Mouse (Mus musculus) hindbrain, postnatal 0 days (tissue): ENCODE results near the gene Gprc5a. TPM values are rescaled to one million over a fixed set of nuclear protein-coding genes. Genes with fewer than 3 reads are reported as not detected.

Experiments used
- ATAC-seq: fragments of 200-750 bp; cut with Nextera tagmentation; 2 replicates; pipeline ENCODE4 v1.8.0; 2017; ENCODE audit warnings: mild to moderate bottlenecking, moderate TSS enrichment, moderate library complexity
- DNase-seq: peaks from one replicate; pipeline ENCODE4 v3.0.0-alpha.2; 2015; ENCODE audit warnings: low spot score
- H3K27ac ChIP-seq: fragments of 300-500 bp; sonication (generic); 2 replicates; pipeline ENCODE4 v1.5.1; 2014; ENCODE audit warnings: mild to moderate bottlenecking
- H3K27me3 ChIP-seq: fragments of 300-500 bp; sonication (generic); 2 replicates; pipeline ENCODE4 v1.6.1; 2014; ENCODE audit warnings: low read length, mixed read lengths; ENCODE audit not compliant: insufficient read depth
- H3K36me3 ChIP-seq: fragments of 300-500 bp; sonication (generic); 2 replicates; pipeline ENCODE4 v1.6.1; 2014; ENCODE audit warnings: low read length, mixed read lengths; ENCODE audit not compliant: insufficient read depth
- H3K4me1 ChIP-seq: fragments of 300-500 bp; sonication (generic); 2 replicates; pipeline ENCODE4 v1.6.1; 2014; ENCODE audit warnings: antibody characterized with exemption, low read length, mixed read lengths; ENCODE audit not compliant: insufficient read depth
- H3K4me2 ChIP-seq: fragments of 300-500 bp; sonication (generic); 2 replicates; pipeline ENCODE4 v1.6.1; 2014; ENCODE audit warnings: low read depth, mild to moderate bottlenecking, low read length, moderate library complexity, mixed read lengths
- H3K4me3 ChIP-seq: fragments of 300-500 bp; sonication (generic); 2 replicates; pipeline ENCODE4 v1.5.1; 2014; ENCODE audit warnings: low read length
- H3K9ac ChIP-seq: fragments of 300-500 bp; sonication (generic); replicated peaks from 2 replicates; pipeline ENCODE4 v1.6.1; 2014; ENCODE audit warnings: mild to moderate bottlenecking, low read length, moderate library complexity, mixed read lengths
- H3K9me3 ChIP-seq: fragments of 300-500 bp; sonication (generic); 2 replicates; pipeline ENCODE4 v1.6.1; 2016; ENCODE audit warnings: low read length, mixed read lengths
- CTCF ChIP-seq: IDR thresholded peaks from 2 replicates; pipeline ENCODE4 v1.5.1; 2016; ENCODE audit warnings: antibody characterized with exemption, control low read depth, low read depth
- WGBS: fragments of 180-500 bp; shearing (Covaris S2); extraction: QIAGEN DNeasy Blood & Tissue Kit; methylation state at CpG from one replicate; pipeline ENCODE4 v1.1.7; 2014; 5-methylcytosine and 5-hydroxymethylcytosine counted together
- polyA plus RNA-seq: library from polyadenylated mRNA; unstranded; fragments of >200 nt; fragmentation: Nextera tagmentation; extraction: Ambion mirVana; gene quantifications from 2 replicates; pipeline ENCODE4 v1.2.1, GENCODE M21; 2015
- total RNA-seq: library from RNA; depleted of rRNA; stranded (reverse); fragments of >200 nt; gene quantifications from 2 replicates; pipeline ENCODE4 v1.2.3, GENCODE M21; 2014; rRNA removed

Gene Gprc5a
- total and polyA plus RNA-seq, 2 experiments from 2014 or later = 0.30 to 0.63 TPM

DNA sequence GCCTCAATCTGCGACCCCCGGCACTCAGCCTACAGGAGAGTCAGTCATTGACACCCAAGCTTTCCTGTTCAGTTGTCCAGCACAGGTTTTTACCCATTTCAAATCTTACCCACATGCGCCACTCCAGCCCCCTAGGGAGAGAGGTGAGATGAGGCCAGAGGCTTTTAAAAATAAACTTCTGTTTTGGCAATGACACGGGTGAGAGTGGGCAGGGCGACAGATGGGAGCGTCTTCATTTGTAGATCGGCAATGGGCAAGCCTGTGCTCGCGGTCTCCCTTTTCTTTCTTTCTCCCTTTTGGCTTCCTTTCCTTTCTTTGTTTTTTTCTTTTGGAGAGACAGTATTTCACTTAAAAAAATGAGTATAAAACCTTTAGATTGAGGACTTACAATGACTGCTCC lies 68.0 kb downstream of the Gprc5a start:
- Histone ChIP-seq H3K27ac (no peak overlapping the region), H3K4me2 (no peak overlapping the region), H3K4me3 (no peak overlapping the region), H3K9ac (no peak overlapping the region), H3K4me1 (no peaks in the 10 kb centered on the region), H3K9me3 (no peaks in the 10 kb centered on the region), H3K27me3 (no peaks in the 10 kb centered on the region), H3K36me3 (no peaks in the 10 kb centered on the region)
- ATAC-seq (no peak), DNase-seq (no peak)
- WGBS = 89% methylated on average over 9 of the region's 9 CpGs
- TF ChIP-seq CTCF = no peak

Other genes starting within 250 kb of the Gprc5a start
- 2.7 and 4.4 TPM in 2 replicates for gene Crebl2, start 235.5 kb upstream of the Gprc5a start, total RNA-seq
- 2.6 and 3.6 TPM in 2 replicates for gene Crebl2, start 235.5 kb upstream of the Gprc5a start, polyA plus RNA-seq
- gene Gpr19, start 167.1 kb upstream of the Gprc5a start, total RNA-seq = 33.2 and 43.7 TPM in 2 replicates
- gene Gpr19, start 167.1 kb upstream of the Gprc5a start, polyA plus RNA-seq = 33.7 and 33.9 TPM in 2 replicates
- 33.2 and 44.7 TPM in 2 replicates for gene Cdkn1b, start 145.2 kb upstream of the Gprc5a start, total RNA-seq
- gene Cdkn1b, start 145.2 kb upstream of the Gprc5a start, polyA plus RNA-seq = 26.3 and 30.2 TPM in 2 replicates
- gene Apold1, start 83.9 kb upstream of the Gprc5a start, total RNA-seq = 6.3 and 7.0 TPM in 2 replicates
- 4.2 and 4.8 TPM in 2 replicates for gene Apold1, start 83.9 kb upstream of the Gprc5a start, polyA plus RNA-seq
- 21.7 and 40.5 TPM in 2 replicates for gene Ddx47, start 54.0 kb upstream of the Gprc5a start, total RNA-seq
- 60.5 TPM in 2 replicates for gene Ddx47, start 54.0 kb upstream of the Gprc5a start, polyA plus RNA-seq
- not detected in 2 replicates for gene Gprc5d, start 52.6 kb downstream of the Gprc5a start, total RNA-seq
- not detected in 2 replicates for gene Gprc5d, start 52.6 kb downstream of the Gprc5a start, polyA plus RNA-seq
- gene Fam234b, start 132.3 kb downstream of the Gprc5a start, total RNA-seq = 75.7 and 79.0 TPM in 2 replicates
- gene Fam234b, start 132.3 kb downstream of the Gprc5a start, polyA plus RNA-seq = 86.6 and 92.0 TPM in 2 replicates
- 5.7 and 8.3 TPM in 2 replicates for gene Hebp1, start 132.4 kb downstream of the Gprc5a start, total RNA-seq
- 10.3 and 13.2 TPM in 2 replicates for gene Hebp1, start 132.4 kb downstream of the Gprc5a start, polyA plus RNA-seq
- 1.1 TPM in 1 of 2 replicates, not detected in the other for gene Gsg1, start 188.7 kb downstream of the Gprc5a start, total RNA-seq
- 0.18 and 0.31 TPM in 2 replicates for gene Gsg1, start 188.7 kb downstream of the Gprc5a start, polyA plus RNA-seq
- 0.10 TPM in 1 of 2 replicates, not detected in the other for gene Pbp2, start 244.8 kb downstream of the Gprc5a start, total RNA-seq
- not detected in 2 replicates for gene Pbp2, start 244.8 kb downstream of the Gprc5a start, polyA plus RNA-seq